Mouse (Mus musculus) embryonic stem cell, embryonic (primary cell): ENCODE data around the gene Snapc5.

Experiments
- CTCF ChIA-PET, 4 experiments: fragments of 300-600 bp in 2 of 4; fragments of 350-600 bp in 2 of 4; sonication (Branson Sonifier 250); formaldehyde crosslinking; loops; one replicate each; lab custom pipeline; 2022; ENCODE audit warnings: inconsistent platforms in 2 of 4; lab: Charles Lee
- POLR2A ChIA-PET, 4 experiments: fragments of 300-600 bp in 2 of 4; fragments of 350-600 bp in 2 of 4; sonication (Branson Sonifier 250); formaldehyde crosslinking; loops; one replicate each; lab custom pipeline; 2022; ENCODE audit warnings: antibody characterized with exemption in 4 of 4, inconsistent platforms in 1 of 4; lab: Charles Lee

The Snapc5 gene

DNA sequence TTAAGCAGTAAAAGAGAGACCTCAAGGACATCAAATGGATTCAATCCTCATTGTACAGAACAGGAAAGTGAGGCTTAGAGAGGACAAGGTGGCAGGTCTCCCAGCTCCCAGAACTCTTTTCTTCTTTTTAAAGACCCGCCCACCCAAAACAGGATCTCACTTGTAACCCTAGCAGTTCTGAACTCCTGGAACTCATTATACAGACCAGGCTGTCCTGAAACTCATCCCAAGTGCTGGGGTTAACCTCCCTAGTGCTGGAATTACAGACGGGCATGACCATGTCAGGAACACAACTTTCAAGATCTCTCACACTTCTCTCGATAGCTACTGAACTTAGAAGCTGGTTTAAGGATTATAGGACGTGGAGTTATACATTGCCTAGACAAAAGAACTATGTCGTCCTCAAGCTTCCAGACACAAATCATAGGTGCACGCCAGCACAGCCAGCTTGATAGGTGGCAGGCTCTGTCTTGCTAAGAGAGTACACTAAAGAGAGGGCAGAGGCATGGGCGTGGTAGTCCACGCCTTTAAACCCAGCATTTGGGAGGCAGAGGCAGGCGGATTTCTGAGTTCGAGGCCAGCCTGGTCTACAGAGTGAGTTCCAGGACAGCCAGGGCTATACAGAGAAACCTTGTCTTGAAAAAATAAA, 40.8 kb downstream of the Snapc5 start:
- ChIA-PET POLR2A (interaction anchor here in 3 of 4 experiments (0.6 to 5.2 kb wide), 26 partner anchors 12 to 48 kb away, joined by 3 to 23 read pairs (median 4); partner anchors contain the start of genes Snapc5 (in 3 of the 3) and Map2k1 (in 1 of the 3)), CTCF (interaction anchor here in 3 of 4 experiments (0.5 to 2.0 kb wide), 6 partner anchors 13 to 779 kb away, joined by 3 to 5 read pairs (median 4); partner anchors contain the start of gene Snapc5 (in 1 of the 3))

DNA sequence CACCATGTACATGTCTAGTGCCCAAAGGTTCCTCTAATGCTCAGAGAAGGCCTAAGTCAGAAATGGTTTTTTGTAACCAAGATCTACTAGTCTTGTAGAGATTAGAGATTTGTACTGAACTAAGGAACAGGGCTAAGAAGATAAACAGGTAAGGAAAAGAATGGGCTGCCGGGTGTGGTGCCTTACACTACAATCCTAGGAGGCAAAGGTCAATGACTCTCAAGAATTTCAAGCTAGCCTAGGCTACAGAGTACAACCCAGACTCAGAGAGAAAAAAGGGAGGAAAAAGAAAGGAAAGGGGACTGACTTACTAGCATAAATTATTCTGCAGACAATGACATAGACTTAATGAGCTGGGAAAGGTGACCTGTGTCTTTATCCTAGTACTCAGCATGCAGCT, 41.5 kb downstream of the Snapc5 start:
- ChIA-PET CTCF (interaction anchor here in 1 of 4 experiments (1.2 to 2.0 kb wide), 2 partner anchors 15 to 42 kb away, joined by 4 to 5 read pairs; partner anchors contain the start of gene Snapc5), POLR2A (interaction anchor here (0.6 to 5.2 kb wide), 27 partner anchors 9 to 920 kb away, joined by 3 to 23 read pairs (median 5); partner anchors contain the start of genes Snapc5 (in 3 of the 4), Igdcc3 (in 1 of the 4), Map2k1 (in 1 of the 4) and Tipin (in 1 of the 4))

DNA sequence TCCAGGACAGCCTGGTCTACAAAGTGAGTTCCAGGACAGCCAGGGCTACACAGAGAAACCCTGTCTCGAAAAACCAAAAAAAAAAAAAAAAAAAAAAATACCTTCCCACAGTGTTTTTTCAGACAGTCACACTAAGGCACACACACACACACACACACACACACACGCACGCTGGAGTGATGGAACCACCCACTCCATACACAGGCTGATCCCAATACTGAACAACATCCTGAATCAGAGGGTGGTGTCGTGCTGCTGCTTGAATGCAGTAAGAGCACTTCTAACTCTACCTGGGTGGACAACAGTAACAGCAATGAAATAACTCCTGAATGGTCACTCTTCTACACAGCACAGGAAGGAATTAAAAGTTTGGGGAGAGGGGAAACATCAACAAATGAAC, 42.4 kb downstream of the Snapc5 start:
- ChIA-PET POLR2A (interaction anchor here in 3 of 4 experiments (0.9 to 5.2 kb wide), 13 partner anchors 8 to 60 kb away, joined by 3 to 35 read pairs (median 6); partner anchors contain the start of genes Map2k1 (in 1 of the 3), Snapc5 (in 1 of the 3), Tipin (in 1 of the 3) and Uchl4 (in 1 of the 3)), CTCF (no interaction called here)

DNA sequence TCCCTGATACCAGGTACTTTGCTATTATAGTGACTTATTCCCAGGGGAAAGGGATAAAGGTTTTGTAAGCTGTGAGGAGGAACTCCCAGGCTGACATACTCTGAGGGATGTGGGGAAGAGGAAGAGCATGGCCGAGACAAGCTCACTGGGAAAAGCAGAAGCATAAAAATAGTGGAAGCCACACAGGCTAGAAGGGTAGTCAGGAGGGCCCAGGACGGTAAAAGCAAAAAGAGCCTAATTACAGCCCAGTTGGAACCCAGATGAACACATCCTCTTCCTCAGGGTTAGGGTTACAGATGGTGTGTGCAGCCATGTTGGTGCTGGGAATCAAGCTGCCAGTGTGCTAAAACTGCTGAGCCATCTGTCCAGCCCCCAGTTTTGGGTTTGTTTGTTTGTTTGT, 43.0 kb downstream of the Snapc5 start:
- ChIA-PET POLR2A (interaction anchor here in 3 of 4 experiments (0.5 to 5.2 kb wide), 27 partner anchors 8 to 91 kb away, joined by 3 to 35 read pairs (median 3); partner anchors contain the start of genes Map2k1 (in 1 of the 3), Rpl4 (in 1 of the 3), Snapc5 (in 1 of the 3) and Tipin (in 1 of the 3)), CTCF (interaction anchor here in 1 of 4 experiments (0.7 kb wide), 1 partner anchor 54 kb away, joined by 3 read pairs; no protein-coding TSS in a partner anchor)

DNA sequence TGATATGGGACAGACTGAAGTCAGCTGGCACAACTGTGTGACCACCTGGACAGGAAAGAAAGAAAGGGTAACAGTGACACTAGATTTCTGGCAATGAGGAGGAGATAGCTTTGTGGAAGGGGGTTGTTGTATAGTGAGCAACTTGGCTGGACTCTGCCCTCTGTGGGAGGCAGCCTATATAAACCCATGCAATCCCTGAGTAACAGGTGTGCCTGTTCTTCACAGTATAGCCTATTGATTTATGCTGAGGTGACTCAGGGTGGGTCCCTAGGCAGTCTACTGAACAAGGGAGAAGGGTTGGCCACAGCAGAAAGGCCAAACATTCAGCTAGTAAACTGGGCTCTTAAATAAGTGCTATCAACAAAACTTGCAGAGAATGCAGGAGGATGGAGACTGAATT, 46.7 kb downstream of the Snapc5 start:
- ChIA-PET POLR2A (interaction anchor here in 3 of 4 experiments (0.6 to 5.2 kb wide), 21 partner anchors 8 to 101 kb away, joined by 3 to 35 read pairs (median 4); partner anchors contain the start of genes Tipin (in 2 of the 3), Map2k1 (in 1 of the 3), Snapc5 (in 1 of the 3) and Uchl4 (in 1 of the 3)), CTCF (interaction anchor here in 1 of 4 experiments (2.2 kb wide), 1 partner anchor 106 kb away, joined by 5 read pairs; no protein-coding TSS in a partner anchor)

DNA sequence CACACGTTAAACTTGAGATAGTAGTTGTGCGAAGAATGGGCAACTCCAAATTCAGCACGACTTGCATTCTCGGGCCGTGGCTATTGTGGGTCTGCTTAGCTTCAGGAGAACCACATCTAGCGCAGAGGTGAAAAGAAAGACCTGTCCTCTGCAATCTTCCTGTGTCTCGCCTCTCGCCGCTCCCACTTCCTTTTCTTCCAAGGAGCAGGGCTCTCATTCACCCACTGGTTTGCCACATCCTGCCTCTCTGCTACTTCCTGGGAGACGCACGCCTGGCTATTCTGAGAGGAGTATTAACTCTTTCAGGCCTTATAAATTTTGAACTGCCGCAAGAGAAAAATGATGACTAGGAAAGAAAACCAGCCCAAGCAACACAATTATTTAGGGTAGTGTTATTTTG, 48.7 kb downstream of the Snapc5 start:
- CTCF ChIA-PET: no interaction called here
- POLR2A ChIA-PET: interaction anchor here in 2 of 4 experiments (0.9 to 4.9 kb wide), 6 partner anchors 15 to 80 kb away, joined by 3 to 15 read pairs (median 4); partner anchors contain the start of gene Snapc5 (in 1 of the 2)

DNA sequence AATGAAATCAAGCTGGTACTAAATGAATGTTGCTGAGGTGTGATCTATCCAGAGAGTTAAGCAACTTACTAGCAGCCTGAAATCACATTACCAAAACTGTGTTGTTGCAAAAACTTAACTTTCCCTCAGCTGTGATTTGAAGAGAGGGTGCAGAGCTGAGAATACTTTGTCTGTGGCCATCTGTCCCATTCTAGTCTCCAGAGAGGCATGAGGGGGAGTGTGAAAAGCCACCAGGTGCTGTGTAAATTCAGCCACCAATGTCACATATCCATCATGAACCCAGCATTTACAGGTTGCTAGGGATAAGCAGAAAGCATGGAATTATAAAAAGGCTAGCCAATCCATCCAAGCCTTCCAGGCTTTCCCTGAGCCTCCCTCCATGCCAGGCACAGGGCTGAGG, 49.9 kb downstream of the Snapc5 start:
- POLR2A ChIA-PET: interaction anchor here in 2 of 4 experiments (0.7 to 2.7 kb wide), 10 partner anchors 8 to 57 kb away, joined by 3 to 10 read pairs (median 5); partner anchors contain the start of gene Snapc5 (in 1 of the 2)
- CTCF ChIA-PET: no interaction called here

DNA sequence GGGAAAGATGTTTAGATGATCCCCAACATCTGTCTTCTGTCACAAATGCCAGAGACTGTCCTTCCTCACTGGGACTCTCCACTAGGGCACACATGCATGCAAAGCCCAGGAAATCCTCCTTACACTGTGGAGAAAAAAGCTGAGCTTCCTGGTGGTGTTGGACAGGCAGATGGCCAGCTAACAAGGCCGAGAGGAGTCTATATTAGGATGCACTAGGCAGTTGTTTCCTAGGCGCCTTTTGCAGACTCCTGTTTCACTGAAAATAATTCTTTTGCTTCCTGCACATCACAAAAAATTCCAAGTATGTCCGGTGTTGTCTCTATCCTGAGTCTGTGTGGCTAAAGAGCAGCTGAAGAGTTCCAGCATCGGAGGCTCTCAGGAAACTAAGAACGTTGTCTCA, 52.1 kb downstream of the Snapc5 start:
- ChIA-PET POLR2A (interaction anchor here in 2 of 4 experiments (0.6 to 4.4 kb wide), 14 partner anchors 9 to 59 kb away, joined by 3 to 17 read pairs (median 4); partner anchors contain the start of genes Snapc5 (in 2 of the 2) and Tipin (in 1 of the 2)), CTCF (no interaction called here)

DNA sequence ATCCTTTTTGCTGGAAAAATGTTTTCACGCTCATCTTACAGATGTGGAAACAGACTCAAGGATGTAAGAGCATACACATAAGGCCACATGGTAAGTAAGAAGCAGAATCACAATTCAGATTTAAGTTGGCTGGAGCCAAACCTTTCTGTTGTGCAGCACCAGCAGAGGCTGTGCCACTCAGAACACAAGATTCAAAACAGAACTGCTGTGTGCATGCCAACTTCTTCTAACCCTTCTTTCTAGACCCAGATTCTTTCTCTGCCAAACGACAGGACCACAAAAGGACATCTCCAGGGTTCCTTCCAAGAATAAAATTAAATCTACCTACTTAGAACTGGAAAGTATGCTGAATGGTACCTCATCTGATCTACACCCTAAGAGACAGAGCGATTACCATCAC, 52.6 kb downstream of the Snapc5 start:
- POLR2A ChIA-PET: interaction anchor here (0.5 to 4.4 kb wide), 34 partner anchors 8 to 155 kb away, joined by 3 to 35 read pairs (median 4); partner anchors contain the start of genes Snapc5 (in 4 of the 4), Map2k1 (in 1 of the 4) and Tipin (in 1 of the 4)
- CTCF ChIA-PET: interaction anchor here in 3 of 4 experiments (0.6 to 1.2 kb wide), 3 partner anchors 13 to 53 kb away, joined by 3 to 6 read pairs (median 3); no protein-coding TSS in a partner anchor

DNA sequence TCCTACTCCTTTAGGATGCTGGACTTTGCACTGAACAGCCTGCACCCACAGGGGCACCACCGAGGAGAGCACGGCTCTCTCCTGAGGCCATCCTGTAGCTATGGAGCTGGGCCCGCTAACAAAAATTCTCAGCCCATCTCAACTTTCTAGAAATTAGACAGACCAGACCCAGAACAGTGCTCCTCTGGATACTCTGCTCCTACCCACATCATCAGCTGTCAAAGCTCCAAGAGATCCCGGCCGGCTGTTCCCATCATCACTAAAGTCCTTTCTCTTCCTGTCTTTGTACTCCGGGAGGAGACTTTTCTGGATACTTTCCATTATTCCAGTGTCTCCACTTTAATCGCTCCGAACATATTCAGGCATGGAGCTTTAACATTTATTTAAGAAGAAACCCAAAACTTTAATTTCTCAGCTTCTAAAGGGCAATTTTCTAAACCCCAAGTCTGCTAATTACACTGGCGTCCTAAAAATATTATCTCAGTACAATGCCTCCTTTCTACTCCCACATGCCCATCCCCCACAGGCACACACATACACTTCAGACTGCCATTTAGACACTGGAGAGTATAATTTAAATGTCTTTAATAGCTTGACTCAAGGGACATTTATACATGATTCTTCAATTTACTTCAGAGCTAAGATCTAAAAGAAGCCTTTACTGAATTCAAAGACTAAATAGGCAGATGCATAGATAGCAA, 53.3 kb downstream of the Snapc5 start:
- CTCF ChIA-PET: interaction anchor here (0.5 to 1.2 kb wide), 11 partner anchors 12 to 323 kb away, joined by 3 to 9 read pairs (median 4); partner anchors contain the start of gene Snapc5 (in 1 of the 4)
- POLR2A ChIA-PET: interaction anchor here (0.5 to 4.4 kb wide), 50 partner anchors 8 to 619 kb away, joined by 3 to 35 read pairs (median 4); partner anchors contain the start of genes Snapc5 (in 4 of the 4), Map2k1 (in 1 of the 4) and Tipin (in 1 of the 4)
